Mouse (Mus musculus) megakaryocyte, embryonic 14.5 days (primary cell): ENCODE data around the gene R3hcc1l.

Experiments used
- FLI1 ChIP-seq: IDR thresholded peaks from 2 replicates; pipeline ENCODE4 v1.6.1; 2012; ENCODE audit warnings: low read length, inconsistent platforms, mixed read lengths
- GATA1 ChIP-seq: IDR thresholded peaks from 3 replicates; pipeline ENCODE4 v1.6.1; 2012; ENCODE audit warnings: mixed read lengths, low read length, inconsistent platforms, borderline replicate concordance

GRCm38 (mm10) chr19:42582811-42583370 is 64.3 kb downstream of the R3hcc1l start:
- TF ChIP-seq GATA1 (no peak), FLI1 (no peak)
